ENCODE assay signal across 8 mouse cellular contexts in the genomic region with DNA sequence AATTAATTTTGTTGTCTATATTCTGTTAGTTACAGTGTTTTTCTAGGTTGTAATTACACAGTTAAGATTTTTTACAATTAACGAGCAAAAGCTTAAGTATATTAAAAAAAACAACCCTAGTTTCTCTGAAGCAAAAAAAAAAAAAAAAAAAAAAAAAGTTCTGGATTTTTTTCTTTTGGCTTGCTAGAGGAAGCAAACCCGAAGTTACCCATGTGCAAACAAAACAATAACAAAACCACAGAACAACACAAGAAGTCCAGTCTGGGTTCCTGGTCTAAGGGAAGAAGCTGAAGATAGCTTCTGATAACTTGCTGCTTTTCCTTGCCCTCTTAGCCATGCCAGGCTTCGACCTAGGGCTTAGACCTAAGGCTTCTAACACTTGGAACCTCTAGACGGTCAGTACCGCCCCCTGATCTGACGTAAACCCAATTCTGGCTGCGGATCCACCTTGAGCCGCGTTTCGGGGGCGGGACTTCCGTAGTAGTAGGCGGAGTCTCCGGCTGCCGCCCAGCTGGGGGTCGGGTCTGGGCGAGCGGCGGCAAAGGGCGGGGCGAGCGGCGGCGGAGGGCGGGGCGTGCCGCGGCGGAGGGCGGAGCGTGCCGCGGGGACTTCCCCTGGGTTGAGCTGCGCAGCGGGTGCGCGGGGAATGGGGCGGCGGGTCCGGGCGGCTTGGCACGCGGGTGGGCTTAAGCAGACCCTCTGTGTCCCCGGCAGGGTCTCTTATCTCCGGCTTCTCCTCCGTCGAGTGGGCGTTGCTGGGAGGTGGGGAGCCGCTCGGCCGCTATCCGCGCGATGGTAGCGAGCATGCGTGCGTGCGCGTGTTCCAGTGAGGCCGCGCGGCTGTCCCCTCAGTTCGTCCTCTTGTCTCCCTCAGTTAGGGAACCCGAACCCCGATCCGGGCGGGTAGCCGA. TPM values are rescaled to one million over a fixed set of nuclear protein-coding genes. Genes with fewer than 3 reads are reported as not detected.
DNase-seq lines count a peak whose midpoint lies in the region; ATAC-seq and TF ChIP-seq lines count a peak whose summit lies in the region.

Gene Immp2l (plus strand): TSS at position 580 of the 911 bp plus-strand sequence.

- POLR2A ChIA-PET in Patski (lab: Charles Lee): interaction anchor here (0.6 kb wide), 2 partner anchors 38 to 666 kb away, joined by 4 to 5 read pairs; no protein-coding TSS in a partner anchor

- CTCF ChIA-PET in Patski (lab: Charles Lee): no interaction called here

- ATAC-seq in Patski: peak; percentile 99
- ATAC-seq in hindbrain, embryonic 13.5 days (ENCODE audit: low FRiP score): peak; percentile 97

- H3K9me3 ChIP-seq in hindbrain, embryonic 13.5 days: no peaks in the 10 kb centered on the region

- TF ChIP-seq CTCF in Patski (IDR thresholded peaks at IDR 0.05): no peak

- in situ Hi-C loops in Patski (cut with MboI; ENCODE audit: low pct_unique_long_range_greater_than_20kb): no loop called here

- H3K36me3 ChIP-seq in hindbrain, embryonic 13.5 days: no peaks in the 10 kb centered on the region

- peak within 1 kb of the TSS; percentile 60 for H3K4me2 ChIP-seq in hindbrain, embryonic 13.5 days

- H3K27me3 ChIP-seq in Patski: no peaks in the 10 kb centered on the region
- H3K27me3 ChIP-seq in hindbrain, embryonic 13.5 days: no peaks in the 10 kb centered on the region

- H3K27ac ChIP-seq in hindbrain, embryonic 13.5 days: peak within 1 kb of the TSS; percentile 49

- peak; percentile 68 for DNase-seq in Patski (ENCODE audit: low read depth, low spot score)
- DNase-seq in cerebellum, postnatal 14 days: peak; percentile 93 to 95
- peak; percentile 85 to 88 for DNase-seq in frontal cortex, postnatal 14 days (ENCODE audit: low spot score in 2 of 2)
- DNase-seq in layer of hippocampus, postnatal 25 days (ENCODE audit: extremely low spot score in 1 of 2, low spot score in 1 of 2): peak; percentile 81 to 93
- DNase-seq in lung, postnatal 25 days (ENCODE audit: low spot score): peak; percentile 97
- peak; percentile 95 for DNase-seq in retina, embryonic 14.5 days (ENCODE audit: low spot score)
- peak; percentile 99 for DNase-seq in thymus, postnatal 4 days

- peaks cover 6% of the 10 kb centered on the region; the same call in 1 of the 2 replicates for H3K4me1 ChIP-seq in hindbrain, embryonic 13.5 days (replicated peaks)

- H3K9ac ChIP-seq in hindbrain, embryonic 13.5 days: peak within 1 kb of the TSS; percentile 83

- 3% methylated on average over 52 of the region's 68 CpGs for WGBS in hindbrain, embryonic 13.5 days

- H3K4me3 ChIP-seq in hindbrain, embryonic 13.5 days: peak within 1 kb of the TSS; percentile 67

RNA-seq across cellular contexts. Expression of gene Immp2l, which starts in this region (rescaled TPM):
- 21.6 TPM for polyA plus RNA-seq in Patski (2021)
- 7.9 and 9.1 TPM in 2 replicates for polyA plus RNA-seq in hindbrain, embryonic 13.5 days (2015; fragmentation: Nextera tagmentation; extraction: Ambion mirVana)
- 1 to 10 TPM; 6.1 to 6.8 TPM for total RNA-seq in layer of hippocampus, postnatal 25 days (2021)

Comparison
In these comparisons a context has a peak if more than half of its experiments do, and no peak if none do; other contexts are left out.
1. Peak in every context shown above with its lines: DNase-seq, ATAC-seq, H3K4me3 ChIP-seq and H3K27ac ChIP-seq.